Mouse (Mus musculus): Measurements from ENCODE around the gene Hdhd5. TPM values are rescaled to one million over a fixed set of nuclear protein-coding genes. Genes with fewer than 3 reads are reported as not detected.

Hdhd5 gene
- total RNA-seq, 2 experiments from 2014 or later = 20.1 to 21.7 TPM

DNA sequence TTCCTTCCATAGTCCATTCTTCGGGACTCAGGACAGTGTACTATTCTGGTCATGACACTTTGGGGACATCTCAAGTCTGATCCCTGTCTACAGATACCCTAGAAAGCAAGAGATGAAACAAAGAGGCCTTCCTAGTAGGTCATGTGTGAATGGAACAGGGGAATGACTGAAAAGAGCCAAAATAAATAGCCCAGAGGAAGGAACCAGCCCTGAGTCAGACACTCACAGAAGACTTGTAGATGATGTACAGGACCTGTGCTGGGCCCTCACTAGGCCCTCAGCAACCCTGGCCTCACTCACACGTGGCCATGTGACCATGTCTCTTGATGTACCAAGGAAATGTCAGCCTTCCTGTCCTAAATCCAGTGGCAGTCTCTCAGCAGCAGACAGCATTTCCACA lies 41.7 kb downstream of the Hdhd5 start:
- intact Hi-C loops (cut with DNase I) = no loop called here

DNA sequence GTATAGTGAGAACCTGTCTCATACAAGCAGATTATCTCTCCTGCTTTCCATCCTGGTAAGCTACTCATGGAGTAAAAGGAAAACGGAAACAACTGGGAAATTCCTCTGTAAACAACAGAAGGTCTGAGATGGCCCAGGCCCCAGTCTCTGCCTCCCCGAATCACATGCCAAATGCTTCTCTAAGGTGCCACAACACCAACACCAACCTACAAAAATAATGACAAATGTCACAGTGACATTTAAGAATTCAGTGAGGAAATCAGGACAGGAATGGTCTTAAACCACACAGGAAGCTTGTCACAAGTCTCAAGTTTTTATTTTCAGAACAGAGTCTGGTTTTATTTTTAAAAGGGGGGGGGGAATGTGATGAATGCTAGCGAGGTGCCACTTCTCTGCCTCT lies 42.5 kb downstream of the Hdhd5 start:
- no peak for DNase-seq
- intact Hi-C loops (cut with DNase I) = no loop called here

More for the DNA sequence above, 41.7 kb downstream of the Hdhd5 start:
- DNase-seq = no peak

DNA sequence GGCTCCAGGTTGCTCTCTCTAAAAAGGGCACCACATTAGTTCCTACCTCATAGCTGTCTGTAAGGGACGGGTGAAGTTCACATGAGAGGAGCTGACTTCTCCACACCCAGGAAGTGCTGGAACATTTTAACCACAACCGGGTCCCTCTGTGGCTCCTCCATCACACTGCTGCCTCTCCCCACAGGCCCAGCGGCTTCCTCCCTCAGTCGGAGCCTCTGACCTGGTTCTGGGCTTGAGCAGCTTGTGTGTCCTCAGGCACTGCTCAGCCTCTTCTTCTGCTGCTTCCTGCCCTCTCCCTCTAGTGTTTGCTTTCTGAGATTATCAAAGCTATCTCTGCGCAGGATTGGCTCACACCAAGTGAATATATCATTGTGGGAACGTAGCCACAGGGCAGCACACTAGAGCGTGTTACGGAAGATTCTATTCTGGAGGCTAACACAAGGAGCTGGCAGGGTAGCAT lies 45.0 kb downstream of the Hdhd5 start:
- no peak for DNase-seq
- intact Hi-C loops (cut with DNase I) = no loop called here

DNA sequence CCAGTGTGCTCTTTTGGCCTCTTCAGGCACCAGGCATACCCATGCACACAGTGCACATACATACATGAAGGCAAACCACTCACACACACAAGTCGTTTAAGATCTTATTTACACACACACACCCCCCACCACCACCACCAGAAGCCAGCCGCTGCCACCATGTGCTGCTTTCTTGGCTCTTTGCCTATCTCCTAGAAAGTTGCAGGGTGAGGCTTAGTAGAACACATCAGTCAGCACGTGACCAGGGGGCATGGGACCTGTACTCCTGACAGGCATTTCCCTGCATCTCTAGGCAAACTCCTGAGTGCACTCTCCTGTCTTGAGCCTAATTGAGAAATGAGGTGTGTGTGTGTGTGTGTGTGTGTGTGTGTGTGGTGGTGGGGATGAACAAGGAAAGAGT lies 46.1 kb downstream of the Hdhd5 start:
- intact Hi-C loops (cut with DNase I) = no loop called here
- no peak for DNase-seq

DNA sequence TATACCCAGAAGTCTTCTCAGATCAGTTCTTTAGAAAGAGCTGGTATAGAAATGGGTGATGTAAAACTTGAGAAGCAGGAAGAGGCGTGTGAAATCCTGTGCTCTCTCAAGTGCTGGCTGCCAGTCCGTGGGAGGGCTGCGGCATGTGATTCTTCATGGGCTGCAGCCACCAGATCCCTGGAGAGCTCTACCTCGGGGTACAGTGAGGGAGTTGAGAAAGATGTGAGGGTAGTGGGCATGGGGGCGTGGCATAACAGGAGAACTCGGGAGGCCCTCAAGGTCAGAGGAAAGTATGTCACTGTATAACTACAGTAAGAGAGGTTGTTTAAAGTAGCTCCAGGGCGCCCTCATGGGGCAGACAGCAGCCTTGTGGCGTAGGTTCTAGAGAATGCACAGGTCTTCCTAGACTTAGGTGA lies 47.9 kb downstream of the Hdhd5 start:
- peak; percentile 50 to 66 for DNase-seq
- intact Hi-C loops (cut with DNase I) = no loop called here

DNA sequence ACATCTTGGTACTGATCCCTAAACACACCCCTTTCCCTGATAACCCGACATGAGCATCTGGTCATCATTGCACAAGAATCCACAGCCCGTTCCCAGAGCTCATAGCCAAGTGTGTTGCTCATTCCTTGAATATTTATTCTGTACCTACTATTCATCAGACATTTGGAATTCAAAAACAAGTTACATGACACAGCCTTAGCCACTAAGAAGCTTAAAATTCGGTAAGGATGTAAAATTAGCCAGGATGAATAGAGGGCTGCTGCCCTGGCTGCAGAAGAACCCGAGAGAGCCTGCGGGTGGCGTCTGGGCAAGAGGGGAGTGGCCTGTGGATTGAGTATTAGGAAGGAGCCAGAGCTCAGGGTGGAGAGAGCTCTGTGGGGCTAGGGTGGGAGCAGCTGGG lies 48.4 kb downstream of the Hdhd5 start:
- DNase-seq = no peak
- intact Hi-C loops (cut with DNase I) = no loop called here

DNA sequence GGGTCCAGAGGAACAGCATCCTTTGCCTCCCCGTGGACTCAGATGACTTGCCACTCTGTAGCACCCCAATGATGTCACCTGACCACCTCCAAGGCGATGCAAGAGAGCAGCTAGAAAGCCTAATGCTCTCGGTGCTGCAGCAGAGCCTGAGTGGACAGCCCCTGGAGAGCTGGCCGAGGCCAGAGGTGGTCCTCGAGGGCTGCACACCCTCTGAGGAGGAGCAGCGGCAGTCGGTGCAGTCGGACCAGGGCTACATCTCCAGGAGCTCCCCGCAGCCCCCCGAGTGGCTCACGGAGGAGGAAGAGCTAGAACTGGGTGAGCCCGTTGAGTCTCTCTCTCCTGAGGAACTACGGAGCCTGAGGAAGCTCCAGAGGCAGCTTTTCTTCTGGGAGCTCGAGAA lies 49.1 kb downstream of the Hdhd5 start:
- intact Hi-C loops (cut with DNase I) = no loop called here

DNA sequence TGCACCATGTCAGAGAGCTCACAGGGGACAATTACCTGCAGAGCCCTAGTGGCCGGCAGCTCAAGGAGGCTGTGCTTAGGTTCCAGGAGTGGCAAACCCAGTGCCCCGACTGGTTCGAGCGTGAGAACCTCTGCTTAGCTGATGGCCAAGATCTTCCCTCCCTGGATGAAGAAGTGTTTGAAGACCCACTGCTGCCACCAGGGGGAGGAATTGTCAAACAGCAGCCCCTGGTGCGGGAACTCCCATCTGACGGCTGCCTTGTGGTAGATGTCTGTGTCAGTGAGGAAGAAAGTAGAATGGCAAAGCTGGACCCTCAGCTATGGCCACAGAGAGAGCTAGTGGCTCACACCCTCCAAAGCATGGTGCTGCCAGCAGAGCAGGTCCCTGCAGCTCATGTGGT lies 49.6 kb downstream of the Hdhd5 start:
- DNase-seq = no peak
- intact Hi-C loops (cut with DNase I) = no loop called here

More for the DNA sequence above, 49.1 kb downstream of the Hdhd5 start:
- DNase-seq = no peak

DNA sequence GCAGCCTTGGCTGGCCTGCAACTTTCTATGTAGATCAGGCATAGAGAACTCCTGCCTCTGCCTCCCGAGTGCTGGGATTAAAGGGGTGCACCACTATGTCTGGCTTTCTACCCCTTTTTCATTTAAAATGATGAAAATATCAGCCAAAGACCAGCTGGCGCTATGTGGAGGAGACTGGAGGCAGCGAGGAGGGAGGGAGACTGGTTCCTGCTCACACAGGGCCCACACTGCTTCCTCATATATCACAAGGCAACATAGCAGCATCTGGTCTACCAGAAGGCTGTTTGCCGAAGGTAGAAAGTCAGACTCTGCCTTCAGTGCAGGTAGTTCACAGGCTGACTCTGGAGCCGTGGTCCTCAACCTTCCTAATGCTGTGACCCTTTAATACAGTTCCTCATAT lies 50.8 kb downstream of the Hdhd5 start:
- intact Hi-C loops (cut with DNase I) = no loop called here
- DNase-seq = no peak

DNA sequence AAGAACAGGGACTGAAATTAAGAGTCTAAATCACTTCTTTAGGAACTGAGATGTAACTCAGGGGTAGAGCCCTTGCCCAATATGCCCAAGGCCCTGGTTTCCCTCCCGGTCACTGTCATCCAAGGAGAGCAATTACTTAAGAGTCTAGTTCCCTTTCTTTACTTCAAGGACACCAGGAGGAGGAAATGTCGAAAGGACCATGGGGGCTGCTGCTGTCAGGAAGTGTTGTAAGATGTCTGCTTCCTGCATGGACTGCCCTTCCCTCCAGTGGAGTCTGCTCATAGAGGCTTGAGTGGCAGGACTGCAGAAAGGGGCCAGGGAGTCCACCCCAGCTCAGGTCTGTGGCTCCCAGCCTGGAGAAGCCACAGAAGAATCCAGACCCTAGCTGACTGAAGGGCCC lies 51.8 kb downstream of the Hdhd5 start:
- DNase-seq = no peak
- intact Hi-C loops (cut with DNase I) = no loop called here

DNA sequence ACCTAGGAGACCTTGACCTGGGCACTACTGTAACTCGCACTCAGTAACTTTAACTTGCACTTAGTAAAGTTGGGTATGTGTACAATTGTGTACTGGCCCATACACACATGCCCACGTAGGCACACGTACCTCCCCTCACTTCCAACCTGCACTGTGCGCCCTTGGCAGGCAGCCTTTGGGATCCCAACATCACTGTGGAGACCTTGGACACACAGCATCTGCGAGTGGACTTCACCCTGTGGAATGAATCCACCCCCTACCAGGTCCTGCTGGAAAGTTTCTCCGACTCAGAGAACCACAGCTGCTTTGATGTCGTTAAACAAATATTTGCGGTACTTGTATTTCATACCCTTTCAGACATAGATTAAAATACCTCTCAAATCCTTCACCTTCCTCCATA lies 55.8 kb downstream of the Hdhd5 start:
- intact Hi-C loops (cut with DNase I) = no loop called here

DNA sequence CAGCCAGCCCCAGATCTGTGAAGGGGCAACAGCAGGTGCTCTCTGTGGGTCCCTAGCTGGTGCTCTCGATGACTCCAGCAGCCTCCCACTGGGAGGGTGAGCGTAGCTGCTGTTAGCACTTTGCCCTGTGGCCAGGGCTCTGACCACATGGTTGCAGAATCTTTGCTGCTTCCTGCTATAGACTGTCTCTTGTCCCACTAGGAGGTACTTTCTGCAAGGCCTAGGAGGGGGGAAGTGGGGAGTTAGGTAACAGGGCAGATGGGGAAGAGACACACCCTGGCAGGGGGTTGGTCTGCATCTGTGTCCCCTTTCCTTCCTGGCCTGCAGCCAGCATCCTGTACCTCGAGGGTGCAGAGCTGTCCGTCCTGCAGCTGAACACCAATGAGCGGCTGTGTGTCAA lies 57.7 kb downstream of the Hdhd5 start:
- DNase-seq = peak in 1 of 2 experiments; percentile 51
- intact Hi-C loops (cut with DNase I) = no loop called here

More for the DNA sequence above, 55.8 kb downstream of the Hdhd5 start:
- no peak for DNase-seq

DNA sequence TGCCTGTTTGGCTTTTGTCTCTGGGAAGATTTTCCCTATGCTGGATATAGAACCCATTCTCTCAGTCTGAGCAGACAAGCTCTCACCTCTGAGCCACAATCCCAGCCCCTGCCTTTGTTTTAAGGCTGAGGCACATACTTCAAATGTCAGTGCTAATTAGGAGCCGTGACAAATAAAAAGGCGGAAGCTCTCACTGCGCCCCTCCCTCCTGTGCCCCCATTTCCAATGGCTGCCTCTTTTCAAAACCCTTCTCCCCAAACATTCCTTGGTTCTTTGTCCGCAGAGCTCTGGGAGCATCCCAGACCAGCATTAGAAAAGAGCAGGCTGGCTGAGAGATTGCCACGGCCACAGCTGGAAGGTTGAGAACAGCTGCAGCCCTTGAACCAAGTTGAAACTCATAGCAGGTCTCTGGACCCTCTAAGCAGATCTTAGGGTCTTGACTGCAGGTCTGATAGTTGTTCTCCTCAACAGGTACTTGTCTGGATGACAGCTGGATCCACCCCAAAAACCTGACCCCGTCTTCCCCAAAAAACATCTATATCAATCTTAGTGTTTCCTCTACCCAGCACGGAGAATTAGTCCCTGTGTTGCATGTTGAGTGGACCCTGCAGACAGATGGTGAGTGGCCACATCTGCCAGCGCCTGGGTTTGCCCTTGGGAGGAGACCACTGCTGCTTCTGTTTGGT lies 58.5 kb downstream of the Hdhd5 start:
- intact Hi-C loops (cut with DNase I) = no loop called here
- no peak for DNase-seq

DNA sequence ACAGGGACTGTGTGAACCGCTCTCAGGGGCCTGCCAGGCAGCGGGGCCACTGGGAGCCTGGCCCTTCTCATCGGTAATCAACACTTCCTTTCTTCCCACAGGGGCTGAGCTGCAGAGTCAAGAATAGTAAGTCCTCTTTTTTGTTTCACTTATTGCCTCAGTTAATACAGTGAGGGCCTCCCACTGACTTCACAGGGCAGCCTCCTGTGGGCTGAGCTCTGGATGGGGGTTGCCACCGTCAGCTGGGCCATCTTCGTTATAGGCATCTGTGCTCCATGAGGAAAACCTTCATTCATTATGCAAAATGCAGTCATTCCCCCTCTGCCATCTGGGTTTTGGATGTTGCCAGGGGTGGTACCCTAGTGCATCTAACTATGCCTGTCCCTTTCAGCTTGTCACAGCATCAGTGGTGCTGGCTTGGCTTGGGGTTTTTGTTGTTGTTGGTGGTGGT lies 59.1 kb downstream of the Hdhd5 start:
- no peak for DNase-seq
- intact Hi-C loops (cut with DNase I) = no loop called here

DNA sequence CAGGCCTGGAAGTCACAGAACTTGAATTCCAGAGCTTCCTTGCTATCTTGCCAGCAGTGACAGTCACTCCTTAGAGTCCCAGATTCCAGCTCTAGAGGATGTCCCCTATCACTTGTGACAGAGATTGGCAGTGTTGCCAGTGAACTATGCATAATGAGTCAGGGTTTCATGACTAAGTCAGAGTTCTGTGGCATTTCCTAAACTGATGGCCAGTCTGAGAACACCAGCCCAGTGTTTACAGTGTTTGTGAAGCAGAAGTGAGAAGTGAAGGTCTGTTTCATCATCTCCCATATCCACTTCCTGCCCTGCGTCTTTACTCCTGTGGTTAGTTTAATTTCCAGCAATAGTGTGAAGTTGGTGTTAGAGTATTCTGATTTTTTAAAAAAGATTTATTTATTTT lies 60.5 kb downstream of the Hdhd5 start:
- intact Hi-C loops (cut with DNase I) = no loop called here

DNA sequence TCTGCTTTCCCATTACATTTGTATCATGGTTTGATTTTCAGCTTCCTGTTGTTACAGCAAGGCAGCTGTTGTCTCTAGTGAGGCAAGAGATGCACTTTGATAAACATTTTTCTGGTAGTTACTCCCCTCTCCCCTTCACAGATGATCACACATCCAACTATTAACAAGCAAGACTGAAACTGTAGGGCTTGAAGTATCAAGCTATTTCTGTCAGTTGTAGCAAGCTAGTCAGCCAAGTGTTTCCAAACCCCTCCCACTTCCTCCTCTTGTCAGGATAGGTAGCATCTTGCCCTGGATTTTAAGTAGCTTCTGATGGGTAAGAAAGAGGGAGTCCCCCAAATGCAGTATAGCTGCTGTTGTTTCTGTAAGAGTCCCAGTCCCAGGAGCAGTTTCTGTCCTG lies 61.3 kb downstream of the Hdhd5 start:
- intact Hi-C loops (cut with DNase I) = no loop called here
- no peak for DNase-seq

More for the DNA sequence above, 60.5 kb downstream of the Hdhd5 start:
- no peak for DNase-seq

DNA sequence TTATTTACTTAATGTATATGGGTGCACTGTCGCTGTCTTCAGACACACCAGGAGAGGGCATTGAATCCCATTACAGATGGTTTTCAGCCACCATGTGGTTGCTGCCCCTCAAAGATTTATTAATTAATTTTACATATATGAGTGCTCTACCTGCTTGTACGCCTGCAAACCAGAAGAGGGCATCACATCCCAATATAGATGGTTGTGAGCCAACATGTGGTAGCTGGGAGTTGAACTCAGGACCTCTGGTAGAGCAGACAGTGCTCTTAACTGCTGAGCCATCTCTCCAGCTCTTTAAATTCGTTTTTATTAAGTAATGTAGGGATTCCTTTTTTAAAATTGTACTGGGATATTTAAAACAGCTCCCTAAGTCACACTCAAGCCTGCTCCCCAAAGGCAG lies 61.9 kb downstream of the Hdhd5 start:
- intact Hi-C loops (cut with DNase I) = no loop called here
- DNase-seq = no peak

DNA sequence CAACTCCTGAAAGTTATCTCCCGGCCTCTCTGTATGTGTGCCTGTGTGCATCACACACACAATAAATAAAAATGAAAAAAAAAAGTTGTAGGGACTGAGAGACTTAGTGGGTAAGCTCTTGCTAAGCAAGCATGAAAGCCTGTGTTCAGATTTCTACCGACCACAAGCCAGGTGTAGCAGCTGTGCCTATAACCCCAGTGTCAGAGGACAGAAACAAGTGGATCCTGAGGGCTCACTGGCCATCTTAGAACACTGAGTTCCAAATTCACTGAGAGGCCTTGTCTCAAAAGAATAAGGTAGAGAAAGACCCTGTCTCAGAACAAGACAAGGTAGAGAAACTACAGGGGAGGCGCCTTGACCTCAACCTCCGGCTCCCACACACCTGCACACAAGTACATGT lies 62.9 kb downstream of the Hdhd5 start:
- DNase-seq = no peak
- intact Hi-C loops (cut with DNase I) = no loop called here

DNA sequence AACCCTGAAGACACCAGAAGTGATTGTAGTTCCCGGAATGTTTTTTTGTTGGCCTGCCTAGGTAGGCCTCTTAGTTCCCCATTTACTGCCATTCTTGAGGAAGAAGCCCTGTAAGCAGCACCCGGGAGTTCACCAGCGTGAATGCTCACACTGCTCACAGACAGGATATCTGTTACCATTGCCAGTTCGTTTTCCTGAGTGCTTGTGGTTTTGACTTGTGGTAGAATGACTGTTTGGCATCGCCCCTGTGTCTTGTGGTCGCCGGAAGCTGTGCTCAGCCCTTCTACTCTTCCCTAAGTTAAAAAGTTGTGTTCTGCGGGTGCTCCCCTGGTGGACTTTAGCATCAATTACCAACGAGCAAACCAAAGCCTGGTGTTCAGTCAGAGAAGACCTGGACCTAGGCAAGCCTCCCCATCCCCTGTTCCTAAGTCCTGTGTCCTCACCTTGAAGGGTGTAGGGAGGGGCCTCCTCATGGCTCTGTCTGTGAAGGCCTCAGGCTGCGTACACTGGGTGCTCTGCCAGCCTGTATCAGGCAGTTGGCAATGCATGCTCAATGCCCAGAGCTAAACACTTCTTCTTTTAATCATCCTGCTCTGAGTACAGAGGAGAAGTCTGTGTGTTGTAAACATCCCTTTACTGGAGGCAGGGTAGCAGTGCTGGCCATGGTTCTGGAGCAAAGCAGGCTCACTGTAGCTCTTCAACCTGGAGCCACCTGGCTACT lies 64.3 kb downstream of the Hdhd5 start:
- intact Hi-C loops (cut with DNase I) = no loop called here
- DNase-seq = no peak

DNA sequence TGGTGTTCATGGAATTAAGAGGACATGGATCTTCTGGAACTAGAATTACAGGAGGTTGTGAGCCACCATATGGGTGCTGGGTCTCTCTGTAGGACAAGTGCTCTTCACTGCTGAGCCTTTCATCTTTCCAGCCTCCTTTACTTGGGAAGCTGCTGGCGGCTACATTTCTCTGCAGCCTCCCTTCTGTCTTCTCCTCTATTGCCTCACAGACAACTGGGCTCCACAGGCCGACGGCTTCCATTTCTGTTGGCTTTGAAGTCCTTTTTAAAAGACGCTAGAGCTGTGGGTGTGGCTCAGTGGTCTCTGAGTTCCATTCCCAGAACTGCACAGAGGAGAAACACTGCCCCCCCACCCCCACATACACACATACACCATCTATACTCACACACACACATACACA lies 65.7 kb downstream of the Hdhd5 start:
- DNase-seq = no peak
- intact Hi-C loops (cut with DNase I) = no loop called here

DNA sequence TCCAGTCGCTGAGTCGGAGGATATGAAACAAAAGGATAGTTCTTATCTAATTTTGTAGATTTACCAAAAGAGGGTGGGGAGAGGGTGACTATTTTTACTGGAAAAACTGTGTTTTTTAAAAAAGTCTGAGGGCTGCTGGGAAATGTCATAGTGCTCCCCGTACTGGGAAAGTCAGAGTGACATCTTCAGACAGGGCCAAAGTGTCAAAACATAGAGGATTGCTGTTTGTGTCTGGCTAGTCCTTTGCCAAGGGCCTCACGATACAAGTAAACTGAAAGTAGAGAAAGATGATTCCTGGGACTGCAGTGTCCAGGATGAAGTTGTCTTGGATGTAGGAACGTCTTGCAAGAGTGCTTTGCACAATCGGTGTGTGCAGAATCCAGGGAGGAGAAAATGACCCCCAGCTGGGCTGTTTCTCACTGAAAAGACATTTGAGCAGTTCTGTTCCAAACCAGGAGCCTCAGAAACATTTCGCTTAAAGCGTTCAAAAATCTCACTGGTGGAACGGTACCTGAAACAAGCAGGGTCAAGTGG lies 66.6 kb downstream of the Hdhd5 start:
- DNase-seq = no peak
- intact Hi-C loops (cut with DNase I) = no loop called here

DNA sequence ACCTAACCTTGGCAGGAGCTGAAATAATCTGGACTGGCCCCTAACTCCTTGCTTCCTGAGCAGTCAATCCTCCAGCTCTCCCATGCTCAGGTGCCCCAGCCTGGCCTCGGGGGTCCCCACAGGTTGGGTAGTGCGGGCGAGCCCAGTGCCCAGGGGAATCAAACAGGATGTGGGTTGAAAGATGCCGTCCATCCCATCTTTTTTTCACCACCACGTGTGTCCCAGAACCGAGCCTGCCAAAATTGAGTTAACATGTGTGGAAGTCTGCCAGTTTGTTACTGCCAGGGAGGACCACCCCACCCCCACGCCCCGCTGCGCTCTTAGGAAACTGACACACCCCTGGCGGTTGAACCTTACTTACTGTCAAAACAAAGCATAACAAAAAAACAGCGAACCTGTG lies 67.2 kb downstream of the Hdhd5 start:
- intact Hi-C loops (cut with DNase I) = no loop called here
- peak in 1 of 2 experiments; percentile 40 for DNase-seq
